Mouse (Mus musculus) thymus, adult 2 months (tissue): ENCODE measurements at regions not wholly inside any gene's neighbourhood (a gene's known extent, or its start where the extent isn't known, plus 50 kb on each side); places are given as distances from the start of the nearest gene placed in this dataset.

ENCODE experiments used
- CTCF ChIP-seq: fragments of 200-500 bp; IDR thresholded peaks from 2 replicates; pipeline ENCODE4 v1.5.1; 2012; ENCODE audit warnings: mild to moderate bottlenecking, control low read depth, low read length, moderate library complexity, borderline replicate concordance; ENCODE audit not compliant: control insufficient read depth, poor library complexity, insufficient read depth; ENCODE audit errors: extremely low read depth
- POLR2A ChIP-seq: fragments of 200-500 bp; IDR thresholded peaks from 2 replicates; pipeline ENCODE4 v1.6.1; 2012; ENCODE audit warnings: mild to moderate bottlenecking, low read length, control low read depth, moderate library complexity; ENCODE audit not compliant: control insufficient read depth, poor library complexity, insufficient read depth; ENCODE audit errors: extremely low read depth

DNA sequence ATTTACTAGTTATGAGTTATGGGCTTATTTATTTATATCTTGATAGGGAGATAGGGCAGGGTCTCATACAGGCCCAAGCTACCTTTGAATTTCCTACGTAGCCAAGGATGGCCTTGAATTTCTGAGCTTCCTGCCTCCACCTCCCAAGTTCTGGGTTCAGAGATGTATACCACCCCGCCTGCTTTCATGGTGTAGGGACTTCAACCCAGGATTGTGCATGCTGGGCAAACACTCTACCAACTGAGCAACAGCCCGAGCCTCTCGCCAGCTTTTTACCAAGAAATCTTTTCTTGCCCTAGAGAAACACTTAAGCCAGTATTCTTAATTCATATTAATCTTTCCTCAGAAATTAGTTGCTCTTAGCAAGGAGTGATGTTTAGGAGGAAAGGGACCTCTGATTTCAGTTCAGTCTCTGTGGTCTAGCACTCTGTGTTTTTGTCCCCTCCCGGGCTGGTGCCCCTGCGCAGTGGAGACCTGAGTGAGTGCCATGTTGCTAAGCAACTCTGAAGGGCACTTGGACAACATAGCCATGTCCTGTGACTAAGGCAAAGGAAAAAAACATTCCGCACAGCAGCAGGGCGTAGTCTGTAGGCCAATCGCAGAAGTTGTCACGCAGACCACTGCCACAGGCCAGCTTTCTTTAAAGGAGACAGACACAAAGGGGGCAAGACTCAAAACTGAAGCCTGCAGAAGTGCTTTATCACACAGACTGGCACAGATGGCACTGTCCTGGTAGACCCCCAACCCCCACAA is 83.2 kb upstream of the Gm6793 start:
- TF ChIP-seq POLR2A = no peak
- TF ChIP-seq CTCF = no peak
